Mouse (Mus musculus) intestine, embryonic 14.5 days (tissue): ENCODE measurements around the gene Sh3glb1. TPM values are rescaled to one million over a fixed set of nuclear protein-coding genes. Genes with fewer than 3 reads are reported as not detected.
A peak's percentile ranks its signal among the peaks of the same experiment; 100 is the strongest.

Experiments used
- ATAC-seq: fragments of 200-750 bp; cut with Nextera tagmentation; replicated peaks from 2 replicates; pipeline ENCODE4 v1.8.0; 2017; ENCODE audit warnings: low read depth, moderate number of reproducible peaks, moderate TSS enrichment, moderate library complexity; ENCODE audit not compliant: low FRiP score, low TSS enrichment
- DNase-seq: peaks from one replicate; pipeline ENCODE4 v3.0.0-alpha.2; 2018; ENCODE audit warnings: low spot score
- H3K27ac ChIP-seq: fragments of 300-500 bp; sonication (generic); 2 replicates; pipeline ENCODE4 v1.5.1; 2014; ENCODE audit warnings: low read depth, mild to moderate bottlenecking, control low read depth
- H3K27me3 ChIP-seq: fragments of 300-500 bp; sonication (generic); replicated peaks from 2 replicates; pipeline ENCODE4 v1.6.1; 2014; ENCODE audit warnings: low read length, control low read depth; ENCODE audit not compliant: control insufficient read depth, insufficient read depth
- H3K36me3 ChIP-seq: fragments of 300-500 bp; sonication (generic); 2 replicates; pipeline ENCODE4 v1.6.1; 2014; ENCODE audit warnings: low read length, control low read depth; ENCODE audit not compliant: control insufficient read depth, insufficient read depth
- H3K4me1 ChIP-seq: fragments of 300-500 bp; sonication (generic); replicated peaks from 2 replicates; pipeline ENCODE4 v1.6.1; 2014; ENCODE audit warnings: low read length, control low read depth, mixed read lengths; ENCODE audit not compliant: control insufficient read depth, insufficient read depth
- H3K4me2 ChIP-seq: fragments of 300-500 bp; sonication (generic); 2 replicates; pipeline ENCODE4 v1.6.1; 2014; ENCODE audit warnings: low read length
- H3K4me3 ChIP-seq: fragments of 300-500 bp; sonication (generic); 2 replicates; pipeline ENCODE4 v1.5.1; 2014; ENCODE audit warnings: low read depth, low read length, control low read depth, mixed read lengths
- H3K9ac ChIP-seq: fragments of 300-500 bp; sonication (generic); 2 replicates; pipeline ENCODE4 v1.6.1; 2014; ENCODE audit warnings: mild to moderate bottlenecking, low read length
- H3K9me3 ChIP-seq: fragments of 300-500 bp; sonication (generic); 2 replicates; pipeline ENCODE4 v1.6.1; 2016; ENCODE audit warnings: low read length, control low read depth; ENCODE audit not compliant: control insufficient read depth
- WGBS: fragments of 180-500 bp; shearing (Covaris S2); extraction: QIAGEN DNeasy Blood & Tissue Kit; methylation state at CpG from one replicate; pipeline ENCODE4 v1.1.7; 2014; 5-methylcytosine and 5-hydroxymethylcytosine counted together
- polyA plus RNA-seq: library from polyadenylated mRNA; unstranded; fragments of >200 nt; fragmentation: Nextera tagmentation; extraction: Ambion mirVana; gene quantifications from 2 replicates; pipeline ENCODE4 v1.2.1, GENCODE M21; 2014

Sh3glb1 gene
- polyA plus RNA-seq, 1 experiment from 2014 or later = 95.3 TPM

GRCm38 (mm10) chr3:144687618-144688017 is 32.5 kb downstream of the Sh3glb1 start:
- no peak overlapping the region for H3K4me2 ChIP-seq
- no peak overlapping the region for H3K9ac ChIP-seq
- no peak overlapping the region for H3K27ac ChIP-seq
- no peaks in the 10 kb centered on the region for H3K27me3 ChIP-seq
- H3K4me1 ChIP-seq = no peaks in the 10 kb centered on the region
- H3K9me3 ChIP-seq = no peaks in the 10 kb centered on the region
- ATAC-seq (no peak), DNase-seq (no peak)
- WGBS = 91% methylated on average over 9 of the region's 9 CpGs
- H3K4me3 ChIP-seq = no peak overlapping the region
- peaks cover 40% of the 10 kb centered on the region for H3K36me3 ChIP-seq

- Histone ChIP-seq H3K4me2 (no peak overlapping the region), H3K9me3 (no peaks in the 10 kb centered on the region), H3K27me3 (no peaks in the 10 kb centered on the region), H3K4me3 (no peak overlapping the region), H3K9ac (no peak overlapping the region), H3K4me1 (no peaks in the 10 kb centered on the region), H3K27ac (no peak overlapping the region), H3K36me3 (peaks cover 34% of the 10 kb centered on the region)
- ATAC-seq = no peak
- DNase-seq = no peak
- WGBS = 89% methylated on average over 5 of the region's 5 CpGs
Measured at GRCm38 (mm10) chr3:144686146-144686545, 34.0 kb downstream of the Sh3glb1 start.

- Histone ChIP-seq H3K36me3 (peaks cover 17% of the 10 kb centered on the region; the same call in 1 of the 2 replicates), H3K4me2 (no peak overlapping the region), H3K9ac (no peak overlapping the region), H3K27ac (no peak overlapping the region), H3K27me3 (no peaks in the 10 kb centered on the region), H3K4me3 (no peak overlapping the region), H3K9me3 (no peaks in the 10 kb centered on the region), H3K4me1 (no peaks in the 10 kb centered on the region)
- no peak for DNase-seq
- WGBS = 90% methylated on average over 12 of the region's 12 CpGs
- ATAC-seq = no peak
Measured at GRCm38 (mm10) chr3:144683136-144683814, 36.9 kb downstream of the Sh3glb1 start.

GRCm38 (mm10) chr3:144681542-144681941 is 38.6 kb downstream of the Sh3glb1 start:
- WGBS = 80% methylated on average over 5 of the region's 5 CpGs

GRCm38 (mm10) chr3:144679701-144680159 is 40.4 kb downstream of the Sh3glb1 start:
- Histone ChIP-seq H3K36me3 (0 out of 2 replicates have a peak, but pooled peaks cover 7% of the 10 kb centered on the region), H3K4me1 (no peaks in the 10 kb centered on the region), H3K27me3 (no peaks in the 10 kb centered on the region), H3K4me3 (no peak overlapping the region), H3K9me3 (no peaks in the 10 kb centered on the region), H3K27ac (no peak overlapping the region), H3K9ac (no peak overlapping the region), H3K4me2 (no peak overlapping the region)
- WGBS = 81% methylated on average over 8 of the region's 8 CpGs
- no peak for ATAC-seq
- peak; percentile 40 for DNase-seq

More at GRCm38 (mm10) chr3:144681542-144681941, 38.6 kb downstream of the Sh3glb1 start:
- no peak overlapping the region for H3K4me3 ChIP-seq
- ATAC-seq = no peak
- H3K27ac ChIP-seq = no peak overlapping the region
- no peaks in the 10 kb centered on the region for H3K4me1 ChIP-seq
- H3K9me3 ChIP-seq = no peaks in the 10 kb centered on the region
- H3K9ac ChIP-seq = no peak overlapping the region
- H3K4me2 ChIP-seq = no peak overlapping the region
- peak; percentile 23 for DNase-seq
- no peaks in the 10 kb centered on the region for H3K27me3 ChIP-seq
- peaks cover 10% of the 10 kb centered on the region; the same call in 1 of the 2 replicates for H3K36me3 ChIP-seq

- ATAC-seq (no peak), DNase-seq (peak; percentile 20)
- WGBS = 48% methylated on average over 4 of the region's 4 CpGs
- no peaks in the 10 kb centered on the region for H3K4me1 ChIP-seq
- 0 out of 2 replicates have a peak, but pooled peaks cover 3% of the 10 kb centered on the region for H3K36me3 ChIP-seq
- H3K4me3 ChIP-seq = no peak overlapping the region
- no peak overlapping the region for H3K9ac ChIP-seq
- H3K27ac ChIP-seq = no peak overlapping the region
- no peaks in the 10 kb centered on the region for H3K27me3 ChIP-seq
- no peaks in the 10 kb centered on the region for H3K9me3 ChIP-seq
- H3K4me2 ChIP-seq = no peak overlapping the region
Measured at GRCm38 (mm10) chr3:144679137-144679536, 41.0 kb downstream of the Sh3glb1 start.

GRCm38 (mm10) chr3:144677751-144678150 is 42.4 kb downstream of the Sh3glb1 start:
- DNase-seq (no peak), ATAC-seq (no peak)
- H3K27me3 ChIP-seq = no peaks in the 10 kb centered on the region
- 90% methylated on average over 6 of the region's 6 CpGs for WGBS
- no peaks in the 10 kb centered on the region for H3K4me1 ChIP-seq
- H3K9ac ChIP-seq = no peak overlapping the region
- H3K4me3 ChIP-seq = no peak overlapping the region
- no peak overlapping the region for H3K27ac ChIP-seq
- H3K4me2 ChIP-seq = no peak overlapping the region
- no peaks in the 10 kb centered on the region for H3K9me3 ChIP-seq
- H3K36me3 ChIP-seq = no peaks in the 10 kb centered on the region

- DNase-seq (no peak), ATAC-seq (no peak)
- H3K27ac ChIP-seq = no peak overlapping the region
- no peaks in the 10 kb centered on the region for H3K36me3 ChIP-seq
- 75% methylated on average over 9 of the region's 9 CpGs for WGBS
- H3K9ac ChIP-seq = no peak overlapping the region
- no peaks in the 10 kb centered on the region for H3K9me3 ChIP-seq
- H3K4me1 ChIP-seq = no peaks in the 10 kb centered on the region
- H3K4me2 ChIP-seq = no peak overlapping the region
- H3K4me3 ChIP-seq = no peak overlapping the region
- H3K27me3 ChIP-seq = no peaks in the 10 kb centered on the region
Measured at GRCm38 (mm10) chr3:144676249-144676648, 43.9 kb downstream of the Sh3glb1 start.

GRCm38 (mm10) chr3:144672016-144672415 is 48.1 kb downstream of the Sh3glb1 start:
- Histone ChIP-seq H3K9ac (no peak overlapping the region), H3K4me2 (no peak overlapping the region), H3K27ac (no peak overlapping the region), H3K4me3 (no peak overlapping the region), H3K4me1 (no peaks in the 10 kb centered on the region), H3K36me3 (no peaks in the 10 kb centered on the region), H3K27me3 (no peaks in the 10 kb centered on the region), H3K9me3 (no peaks in the 10 kb centered on the region)
- DNase-seq (no peak), ATAC-seq (no peak)
- 55% methylated on average over 8 of the region's 8 CpGs for WGBS
